Mouse (Mus musculus) thymus, adult 2 months (tissue): ENCODE results near the gene Cym.

Source experiments
- CTCF ChIP-seq: fragments of 200-500 bp; IDR thresholded peaks from 2 replicates; pipeline ENCODE4 v1.5.1; 2012; ENCODE audit warnings: mild to moderate bottlenecking, control low read depth, low read length, moderate library complexity, borderline replicate concordance; ENCODE audit not compliant: control insufficient read depth, poor library complexity, insufficient read depth; ENCODE audit errors: extremely low read depth
- POLR2A ChIP-seq: fragments of 200-500 bp; IDR thresholded peaks from 2 replicates; pipeline ENCODE4 v1.6.1; 2012; ENCODE audit warnings: mild to moderate bottlenecking, low read length, control low read depth, moderate library complexity; ENCODE audit not compliant: control insufficient read depth, poor library complexity, insufficient read depth; ENCODE audit errors: extremely low read depth

DNA sequence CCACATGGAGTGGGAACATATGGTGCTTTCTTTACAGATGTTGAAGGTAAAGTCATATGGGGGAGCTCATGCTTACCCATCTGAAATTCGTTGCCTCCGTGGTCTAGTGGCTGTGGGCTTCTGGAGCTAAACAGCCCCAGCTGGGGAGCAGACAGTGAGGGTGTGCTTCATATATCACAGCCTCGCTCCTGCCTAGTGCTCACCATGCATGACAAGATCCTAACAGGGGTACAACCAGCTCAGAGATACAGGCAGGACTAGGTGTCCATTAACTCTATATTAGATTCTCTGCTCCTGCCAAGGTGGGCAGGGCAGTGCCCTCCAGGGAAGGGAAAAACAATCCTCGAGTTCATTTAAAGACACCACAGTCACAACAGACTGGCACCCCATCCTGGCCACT is 9.7 kb upstream of the Cym start:
- TF ChIP-seq CTCF = no peak
- TF ChIP-seq POLR2A = no peak
